Mouse (Mus musculus): ENCODE measurements around the gene Cpne7.
A peak's percentile ranks its signal among the peaks of the same experiment; 100 is the strongest.

The Cpne7 gene

DNA sequence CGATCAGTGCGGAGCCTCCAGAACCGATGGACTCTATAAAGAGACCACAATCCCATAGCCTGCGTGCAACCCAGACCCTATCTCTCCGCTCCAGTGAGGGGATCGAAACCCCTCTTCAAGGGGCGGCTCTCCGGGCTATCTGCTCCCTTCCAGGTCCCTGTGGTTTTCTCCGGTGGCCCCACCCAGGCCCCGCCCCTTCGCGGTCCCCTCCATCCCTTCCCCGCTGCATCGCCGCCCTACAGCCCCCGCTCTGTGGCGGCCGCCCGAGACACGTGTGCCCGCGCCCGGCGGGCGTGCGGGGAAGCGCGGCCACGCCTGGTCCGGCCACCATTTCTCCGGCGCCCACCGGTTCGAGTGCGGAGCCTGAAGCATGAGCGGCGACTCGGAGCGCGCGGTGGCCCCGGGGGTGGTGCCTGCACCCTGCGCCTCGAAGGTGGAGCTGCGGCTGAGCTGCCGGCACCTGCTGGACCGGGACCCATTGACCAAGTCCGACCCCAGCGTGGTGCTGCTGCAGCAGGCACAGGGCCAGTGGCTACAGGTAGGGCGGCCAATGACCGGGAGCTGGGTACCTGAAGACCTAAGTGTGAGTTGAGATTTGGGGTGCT lies at the start of gene Cpne7:
Gene Cpne7, plus strand, starts transcription at position 248 of the 605 bp plus-strand sequence.
- peak; percentile 22 to 34 for DNase-seq

- no peak for DNase-seq
These were observed 46.0 kb upstream of the Cpne7 start for GRCm38 (mm10) chr8:123071176-123071575.

GRCm38 (mm10) chr8:123077213-123077612 lies 40.0 kb upstream of the Cpne7 start:
- DNase-seq = no peak

DNA sequence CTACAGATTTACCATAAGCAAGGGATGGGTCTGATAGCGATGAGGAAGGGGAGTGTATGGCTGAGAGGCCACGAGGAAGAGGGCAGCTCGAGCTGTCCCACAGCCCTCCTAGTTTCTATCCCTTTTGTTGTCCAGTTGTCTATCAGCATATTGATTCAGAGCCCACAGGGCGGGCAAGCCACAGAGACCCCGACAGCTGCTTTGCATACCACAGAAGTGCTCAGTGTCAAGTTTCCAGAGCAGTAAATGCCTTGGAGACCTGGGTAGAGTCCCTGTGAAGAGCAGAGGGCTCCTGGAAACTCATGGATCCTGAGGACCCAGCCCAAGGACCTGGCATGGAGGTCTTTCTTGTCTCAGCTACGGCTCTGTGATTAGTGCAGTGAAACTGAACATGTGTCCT lies 34.2 kb upstream of the Cpne7 start:
- no peak for DNase-seq

GRCm38 (mm10) chr8:123083610-123084009 lies 33.6 kb upstream of the Cpne7 start:
- DNase-seq = no peak

- DNase-seq = no peak
These were observed 29.9 kb upstream of the Cpne7 start for GRCm38 (mm10) chr8:123087289-123087688.

- no peak for DNase-seq
These were observed 20.0 kb upstream of the Cpne7 start for GRCm38 (mm10) chr8:123097216-123097615.

GRCm38 (mm10) chr8:123097786-123098584 lies 19.2 kb upstream of the Cpne7 start:
- DNase-seq = no peak

- DNase-seq = no peak
These were observed 16.9 kb upstream of the Cpne7 start for GRCm38 (mm10) chr8:123100288-123100687.

DNA sequence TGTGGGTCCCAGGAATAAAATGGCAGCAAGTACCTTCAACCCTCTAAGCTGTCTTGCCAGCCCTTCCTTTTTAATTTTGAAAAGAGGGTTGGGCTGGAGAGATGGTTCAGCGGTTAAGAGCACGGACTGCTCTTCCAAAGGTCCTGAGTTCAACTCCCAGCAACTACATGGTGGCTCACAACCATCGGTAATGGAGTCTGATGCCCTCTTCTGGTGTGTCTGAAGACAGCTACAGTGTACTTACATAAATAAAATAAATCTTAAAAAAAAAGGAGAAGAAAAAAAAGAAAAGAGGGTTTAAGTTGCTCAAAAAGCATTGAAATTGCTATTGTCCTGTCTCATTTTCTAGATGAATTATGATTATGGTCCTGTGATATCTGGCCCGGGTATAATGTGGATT lies 15.9 kb upstream of the Cpne7 start:
- no peak for DNase-seq

- DNase-seq = peak; percentile 95 to 96
These were observed 15.2 kb upstream of the Cpne7 start, which contains the start of gene Rpl13 for GRCm38 (mm10) chr8:123101735-123102685. TSS of gene Rpl13 (plus strand) at chr8:123102350.

GRCm38 (mm10) chr8:123102855-123103254 lies 14.3 kb upstream of the Cpne7 start:
- DNase-seq = peak in 1 of 2 experiments; percentile 29

GRCm38 (mm10) chr8:123103285-123103684 lies 13.9 kb upstream of the Cpne7 start:
- no peak for DNase-seq

DNA sequence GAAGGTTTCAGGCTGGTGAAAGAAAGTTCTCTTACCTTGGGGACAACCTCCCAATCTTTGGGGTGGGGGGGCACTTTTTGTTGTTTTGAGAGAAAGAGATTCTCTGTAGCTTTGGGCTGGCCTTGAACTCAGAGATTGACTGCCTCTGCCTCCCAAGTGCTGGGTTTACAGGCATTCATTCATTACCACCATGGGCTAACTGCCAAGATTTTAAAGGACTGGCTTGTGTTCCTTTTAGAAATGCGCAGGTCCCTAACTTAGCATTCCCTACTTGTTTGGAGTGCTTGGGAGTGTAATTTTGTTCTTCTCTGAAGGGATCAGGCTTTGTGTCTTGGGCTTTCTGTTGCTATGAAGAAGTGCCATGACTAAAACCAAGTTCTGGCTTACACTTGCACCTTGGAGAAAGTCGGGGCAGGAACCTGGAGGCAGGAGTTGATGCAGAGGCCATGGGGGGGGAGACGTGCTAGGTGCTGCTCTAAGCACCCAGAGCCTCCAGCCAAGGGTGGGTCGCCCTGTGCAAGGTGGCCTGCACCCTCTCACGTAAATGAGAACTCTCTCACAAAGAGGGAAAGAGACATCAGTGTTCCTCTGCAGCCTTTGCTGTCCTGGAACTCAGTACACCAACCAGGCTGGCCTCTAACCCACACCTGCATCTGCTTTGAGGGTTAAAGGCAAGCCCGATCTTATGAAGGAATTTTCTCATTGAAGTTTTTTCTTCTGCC lies 13.0 kb upstream of the Cpne7 start:
- DNase-seq = no peak

DNA sequence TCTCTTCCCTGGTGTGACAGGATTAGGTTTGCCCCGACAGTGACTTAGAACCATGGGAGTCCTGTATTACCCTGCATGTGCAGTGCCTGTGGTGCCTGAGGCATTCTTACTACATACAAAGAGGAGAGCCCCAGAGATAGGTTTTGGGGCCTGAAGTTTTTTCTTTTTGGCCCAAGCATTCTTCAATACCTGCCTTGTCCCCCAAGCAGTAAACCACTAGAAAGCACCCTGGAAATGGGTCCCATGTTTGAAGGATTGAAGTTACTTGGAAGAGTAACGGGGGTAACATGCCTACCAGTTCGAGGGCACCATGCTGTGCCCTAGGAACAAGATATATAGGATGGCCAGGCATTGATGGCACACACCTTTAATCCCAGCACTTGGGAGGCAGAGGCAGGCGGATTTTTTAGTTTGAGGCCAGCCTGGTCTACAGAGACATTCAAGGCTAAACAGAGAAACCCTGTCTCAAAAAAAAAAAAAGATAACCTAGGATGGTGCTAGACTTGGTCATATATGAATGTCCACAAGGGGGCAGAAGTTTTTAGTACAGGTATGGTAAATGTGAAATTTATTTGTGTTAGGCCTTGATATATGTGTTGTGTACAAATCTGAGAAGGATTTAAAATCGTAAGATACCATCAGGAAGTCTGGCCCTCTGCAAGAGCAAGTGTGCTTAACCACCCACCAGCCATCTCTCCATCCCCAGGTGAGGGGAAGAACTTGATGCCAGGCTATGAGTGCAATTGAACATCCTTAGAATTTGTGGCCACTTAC lies 11.4 kb upstream of the Cpne7 start:
- DNase-seq = peak; percentile 34 to 45

- DNase-seq = peak; percentile 41 to 53
These were observed 10.6 kb upstream of the Cpne7 start for GRCm38 (mm10) chr8:123106531-123106930.

GRCm38 (mm10) chr8:123108010-123108409 lies 9.2 kb upstream of the Cpne7 start:
- peak in 1 of 2 experiments; percentile 27 for DNase-seq

DNA sequence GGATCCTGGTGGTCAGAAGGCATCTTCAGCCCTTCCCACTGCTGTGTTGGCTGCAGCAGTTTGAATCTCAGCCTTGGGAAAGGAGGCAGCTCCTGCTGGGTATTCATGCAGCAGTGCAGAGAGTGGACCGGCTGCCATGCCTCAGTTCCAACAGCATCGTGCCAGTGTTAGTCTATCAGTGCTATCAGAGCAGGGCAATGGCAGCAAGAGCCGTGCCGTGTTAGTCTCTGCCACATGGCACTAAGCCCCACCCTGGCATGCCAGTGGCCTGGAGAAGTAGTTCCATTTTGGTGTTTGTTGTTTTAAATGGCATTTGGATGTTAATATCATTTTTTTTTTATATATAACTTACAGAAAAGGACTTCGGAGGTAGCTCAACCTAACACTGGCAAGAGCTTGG lies 8.2 kb upstream of the Cpne7 start:
- no peak for DNase-seq

GRCm38 (mm10) chr8:123110649-123111048 lies 6.5 kb upstream of the Cpne7 start:
- DNase-seq = peak; percentile 71 to 72

GRCm38 (mm10) chr8:123112892-123113291 lies 4.3 kb upstream of the Cpne7 start:
- no peak for DNase-seq

DNA sequence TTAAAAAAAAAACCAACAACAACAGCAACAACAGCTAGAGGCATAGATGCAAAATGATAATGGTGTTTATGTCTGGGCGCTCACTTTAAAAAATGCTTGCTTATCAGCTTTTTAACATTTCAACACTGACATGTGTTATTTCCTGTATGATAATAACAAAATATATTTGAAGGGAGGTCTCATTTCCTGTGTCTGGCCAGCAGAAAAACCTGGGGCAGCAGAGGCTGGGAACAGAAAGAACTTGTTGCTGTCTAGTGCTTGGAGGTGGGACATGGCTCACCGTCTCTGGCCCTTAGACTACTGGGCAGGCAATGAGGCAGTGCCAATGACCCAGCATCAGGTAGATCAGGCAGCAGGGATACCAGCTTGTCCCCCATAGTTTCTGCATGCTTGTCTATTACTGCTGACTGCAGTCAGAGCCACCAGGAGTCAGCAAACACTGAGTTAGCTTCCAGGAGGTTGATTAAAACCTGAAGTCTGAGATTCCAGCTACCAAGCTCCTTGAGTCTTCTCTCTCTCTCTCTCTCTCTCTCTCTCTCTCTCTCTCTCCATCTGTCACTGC lies 3.2 kb upstream of the Cpne7 start:
- no peak for DNase-seq

Data from B cell, adult 2 months (primary cell).